Mouse (Mus musculus): ENCODE results near the gene BC025920.
A peak's percentile ranks its signal among the peaks of the same experiment; 100 is the strongest.

The BC025920 gene

GRCm38 (mm10) chr10:81574081-81575056, 31.7 kb upstream of the BC025920 start, which contains the start of gene Tle2:
Gene Tle2 (plus strand): TSS chr10:81574561.
- no peak for DNase-seq (ENCODE audit: low spot score)

GRCm38 (mm10) chr10:81575208-81575631, 30.9 kb upstream of the BC025920 start:
- peak; percentile 68 for DNase-seq (ENCODE audit: low spot score)

GRCm38 (mm10) chr10:81575695-81576094, 30.4 kb upstream of the BC025920 start:
- DNase-seq (ENCODE audit: low spot score): peak; percentile 44

GRCm38 (mm10) chr10:81579967-81580366, 26.1 kb upstream of the BC025920 start:
- no peak for DNase-seq (ENCODE audit: low spot score)

GRCm38 (mm10) chr10:81580441-81581070, 25.5 kb upstream of the BC025920 start:
- no peak for DNase-seq (ENCODE audit: low spot score)

- DNase-seq (ENCODE audit: low spot score): peak; percentile 68
Measured at GRCm38 (mm10) chr10:81583347-81583746, 22.7 kb upstream of the BC025920 start.

- DNase-seq (ENCODE audit: low spot score): no peak
Measured at GRCm38 (mm10) chr10:81588739-81589138, 17.3 kb upstream of the BC025920 start.

- no peak for DNase-seq (ENCODE audit: low spot score)
Measured at GRCm38 (mm10) chr10:81591846-81592245, 14.2 kb upstream of the BC025920 start.

- DNase-seq (ENCODE audit: low spot score): no peak
Measured at GRCm38 (mm10) chr10:81592631-81593030, 13.4 kb upstream of the BC025920 start.

GRCm38 (mm10) chr10:81593223-81593622, 12.8 kb upstream of the BC025920 start:
- DNase-seq (ENCODE audit: low spot score): no peak

GRCm38 (mm10) chr10:81593935-81594334, 12.1 kb upstream of the BC025920 start:
- DNase-seq (ENCODE audit: low spot score): no peak

GRCm38 (mm10) chr10:81595599-81595998, 10.5 kb upstream of the BC025920 start:
- no peak for DNase-seq (ENCODE audit: low spot score)

GRCm38 (mm10) chr10:81596611-81597010, 9.5 kb upstream of the BC025920 start:
- DNase-seq (ENCODE audit: low spot score): peak; percentile 53

- DNase-seq (ENCODE audit: low spot score): peak; percentile 66
Measured at GRCm38 (mm10) chr10:81597137-81597950, 8.7 kb upstream of the BC025920 start.

- DNase-seq (ENCODE audit: low spot score): no peak
Measured at GRCm38 (mm10) chr10:81598342-81598741, 7.7 kb upstream of the BC025920 start.

- DNase-seq (ENCODE audit: low spot score): no peak
Measured at GRCm38 (mm10) chr10:81598871-81599270, 7.2 kb upstream of the BC025920 start.

- no peak for DNase-seq (ENCODE audit: low spot score)
Measured at GRCm38 (mm10) chr10:81599630-81600029, 6.4 kb upstream of the BC025920 start.

- no peak for DNase-seq (ENCODE audit: low spot score)
Measured at GRCm38 (mm10) chr10:81600096-81600495, 6.0 kb upstream of the BC025920 start.

- peak; percentile 95 for DNase-seq (ENCODE audit: low spot score)
Measured at GRCm38 (mm10) chr10:81600738-81601203, 5.3 kb upstream of the BC025920 start, which contains the start of gene Tle6. Gene Tle6 (minus strand): TSS chr10:81601073.

GRCm38 (mm10) chr10:81601396-81601905, 4.6 kb upstream of the BC025920 start:
- DNase-seq (ENCODE audit: low spot score): no peak

- no peak for DNase-seq (ENCODE audit: low spot score)
Measured at GRCm38 (mm10) chr10:81602741-81603151, 3.3 kb upstream of the BC025920 start.
